Mouse (Mus musculus): ENCODE results near the gene Cfap45. TPM values are rescaled to one million over a fixed set of nuclear protein-coding genes. Genes with fewer than 3 reads are reported as not detected.

Cfap45 gene
- total and polyA plus RNA-seq, 3 experiments, result 0.40 TPM; not detected in 2

- peaks cover 0 to 10% of the 10 kb centered on the region in 2 experiments; a peak in 3 of 4 replicates for H3K27me3 ChIP-seq (ENCODE audit: control insufficient read depth in 1 of 2, insufficient read depth in 2 of 2, low read length in 2 of 2)
- H3K4me1 ChIP-seq (ENCODE audit: control insufficient read depth in 1 of 2, insufficient read depth in 2 of 2, low read length in 2 of 2), result peaks cover 0 to 3% of the 10 kb centered on the region in 2 experiments; a peak in 1 of 4 replicates
- no peak overlapping the region for H3K9ac ChIP-seq (ENCODE audit: control insufficient read depth, low read depth, low read length, poor library complexity, severe bottlenecking)
Measured at GRCm38 (mm10) chr1:172481111-172481510, 39.5 kb upstream of the Cfap45 start.

GRCm38 (mm10) chr1:172481540-172482280 is 38.9 kb upstream of the Cfap45 start, which contains the start of gene Igsf9:
Igsf9 (plus strand) TSS chr1:172481788.
- Histone ChIP-seq H3K4me3 (ENCODE audit: control insufficient read depth in 1 of 2, insufficient read depth in 1 of 2, low read depth in 2 of 2, low read length in 2 of 2) (peak within 1 kb of the TSS in 1 of 2 experiments; percentile 48; a peak in 2 of 4 replicates), H3K4me1 (ENCODE audit: control insufficient read depth in 1 of 2, insufficient read depth in 2 of 2, low read length in 2 of 2) (peaks cover 0 to 3% of the 10 kb centered on the region in 2 experiments; a peak in 1 of 4 replicates), H3K9ac (ENCODE audit: control insufficient read depth, low read depth, low read length, poor library complexity, severe bottlenecking) (peak within 1 kb of the TSS; percentile 2; the same call in 1 of the 2 replicates), H3K27ac (ENCODE audit: control insufficient read depth, low read depth, low read length) (no peak within 1 kb of the TSS), H3K27me3 (ENCODE audit: control insufficient read depth in 1 of 2, insufficient read depth in 2 of 2, low read length in 2 of 2) (peaks cover 4 to 10% of the 10 kb centered on the region in 2 experiments; a peak in 3 of 4 replicates), H3K79me2 (ENCODE audit: control insufficient read depth, insufficient read depth, low read length, poor library complexity) (no peaks in the 10 kb centered on the region), H3K9me3 (replicated peaks; ENCODE audit: insufficient read depth, low read length) (no peaks in the 10 kb centered on the region), H3K36me3 (ENCODE audit: control insufficient read depth in 1 of 2, insufficient read depth in 2 of 2, low read length in 2 of 2) (no peaks in the 10 kb centered on the region)
- DNase-seq (ENCODE audit: low read depth, low spot score), result peak; percentile 82
- TF ChIP-seq ZKSCAN1 (IDR thresholded peaks at IDR 0.05; ENCODE audit: low read depth, low read length) (no peak), GABPA (IDR thresholded peaks at IDR 0.05; ENCODE audit: low read depth, low read length) (no peak), CHD1 (IDR thresholded peaks at IDR 0.05; ENCODE audit: low read depth, low read length) (no peak), MXI1 (IDR thresholded peaks at IDR 0.05; ENCODE audit: low read depth, low read length) (peak; percentile 68), ZC3H11A (IDR thresholded peaks at IDR 0.05; ENCODE audit: low read depth, low read length) (no peak), ZNF384 (IDR thresholded peaks at IDR 0.05; ENCODE audit: low read depth, low read length) (no peak), ELF1 (IDR thresholded peaks at IDR 0.05; ENCODE audit: low read depth, low read length) (no peak), MYC (IDR thresholded peaks at IDR 0.05; ENCODE audit: low read depth, low read length) (0 out of 2 replicates have a peak, but pooled peaks have one; percentile 52), TCF12 (IDR thresholded peaks at IDR 0.05; ENCODE audit: low read depth, low read length) (0 out of 2 replicates have a peak, but pooled peaks have one; percentile 19), UBTF (IDR thresholded peaks at IDR 0.05; ENCODE audit: borderline replicate concordance, insufficient read depth, low read depth, low read length) (no peak), NRF1 (IDR thresholded peaks at IDR 0.05; ENCODE audit: insufficient read depth, low read depth, low read length, poor library complexity, severe bottlenecking) (no peak), MAX (IDR thresholded peaks at IDR 0.05; ENCODE audit: low read length) (no peak), TAL1 (IDR thresholded peaks at IDR 0.05; ENCODE audit: low read length) (no peak), SMC3 (IDR thresholded peaks at IDR 0.05; ENCODE audit: low read depth, low read length) (no peak), ETS1 (IDR thresholded peaks at IDR 0.05; ENCODE audit: low read depth, low read length) (peak; percentile 8; the same call in 1 of the 2 replicates), TBP (IDR thresholded peaks at IDR 0.05; ENCODE audit: low read depth, low read length) (no peak), ZMIZ1 (IDR thresholded peaks at IDR 0.05; ENCODE audit: low read depth, low read length) (no peak), KAT2A (conservative IDR thresholded peaks at IDR 0.05; ENCODE audit: low read depth, low read length) (no peak; the same call in 1 of the 2 replicates), MYB (IDR thresholded peaks at IDR 0.05; ENCODE audit: low read depth, low read length) (no peak), MEF2A (IDR thresholded peaks at IDR 0.05; ENCODE audit: extremely low read depth, insufficient replicate concordance, low read depth, low read length, poor library complexity, severe bottlenecking) (no peak), USF2 (IDR thresholded peaks at IDR 0.05; ENCODE audit: borderline replicate concordance in 1 of 2, insufficient read depth in 1 of 2, low read depth in 1 of 2, low read length in 2 of 2) (no peak), NELFE (IDR thresholded peaks at IDR 0.05; ENCODE audit: low read depth, low read length) (no peak)

More at GRCm38 (mm10) chr1:172481111-172481510, 39.5 kb upstream of the Cfap45 start:
- Histone ChIP-seq H3K4me3 (ENCODE audit: control insufficient read depth in 1 of 2, insufficient read depth in 1 of 2, low read depth in 2 of 2, low read length in 2 of 2) (no peak overlapping the region), H3K36me3 (ENCODE audit: control insufficient read depth in 1 of 2, insufficient read depth in 2 of 2, low read length in 2 of 2) (no peaks in the 10 kb centered on the region), H3K79me2 (ENCODE audit: control insufficient read depth, insufficient read depth, low read length, poor library complexity) (no peaks in the 10 kb centered on the region), H3K9me3 (replicated peaks; ENCODE audit: insufficient read depth, low read length) (no peaks in the 10 kb centered on the region), H3K27ac (ENCODE audit: control insufficient read depth, low read depth, low read length) (no peak overlapping the region)
- DNase-seq (ENCODE audit: low read depth, low spot score), result peak; percentile 57
- TF ChIP-seq ZNF384 (IDR thresholded peaks at IDR 0.05; ENCODE audit: low read depth, low read length) (no peak), SMC3 (IDR thresholded peaks at IDR 0.05; ENCODE audit: low read depth, low read length) (no peak), TAL1 (IDR thresholded peaks at IDR 0.05; ENCODE audit: low read length) (no peak), MXI1 (IDR thresholded peaks at IDR 0.05; ENCODE audit: low read depth, low read length) (no peak), GABPA (IDR thresholded peaks at IDR 0.05; ENCODE audit: low read depth, low read length) (no peak), ZMIZ1 (IDR thresholded peaks at IDR 0.05; ENCODE audit: low read depth, low read length) (no peak), KAT2A (conservative IDR thresholded peaks at IDR 0.05; ENCODE audit: low read depth, low read length) (no peak), TCF12 (IDR thresholded peaks at IDR 0.05; ENCODE audit: low read depth, low read length) (no peak), ZC3H11A (IDR thresholded peaks at IDR 0.05; ENCODE audit: low read depth, low read length) (no peak), POLR2A (IDR thresholded peaks at IDR 0.05; ENCODE audit: control insufficient read depth in 1 of 2, insufficient read depth in 1 of 2, low read depth in 1 of 2, low read length in 2 of 2, poor library complexity in 1 of 2) (no peak), UBTF (IDR thresholded peaks at IDR 0.05; ENCODE audit: borderline replicate concordance, insufficient read depth, low read depth, low read length) (no peak), SIN3A (IDR thresholded peaks at IDR 0.05; ENCODE audit: low read length) (no peak), ZKSCAN1 (IDR thresholded peaks at IDR 0.05; ENCODE audit: low read depth, low read length) (no peak), MEF2A (IDR thresholded peaks at IDR 0.05; ENCODE audit: extremely low read depth, insufficient replicate concordance, low read depth, low read length, poor library complexity, severe bottlenecking) (no peak), TBP (IDR thresholded peaks at IDR 0.05; ENCODE audit: low read depth, low read length) (no peak), ETS1 (IDR thresholded peaks at IDR 0.05; ENCODE audit: low read depth, low read length) (no peak), MAX (IDR thresholded peaks at IDR 0.05; ENCODE audit: low read length) (no peak), NELFE (IDR thresholded peaks at IDR 0.05; ENCODE audit: low read depth, low read length) (no peak), USF1 (IDR thresholded peaks at IDR 0.05; ENCODE audit: low read depth, low read length) (no peak)
